Mouse (Mus musculus): ENCODE data around the gene Nxph1. TPM values are rescaled to one million over a fixed set of nuclear protein-coding genes. Genes with fewer than 3 reads are reported as not detected.

The Nxph1 gene
- polyA plus RNA-seq, 1 experiment from 2014 or later: 12.8 TPM

DNA sequence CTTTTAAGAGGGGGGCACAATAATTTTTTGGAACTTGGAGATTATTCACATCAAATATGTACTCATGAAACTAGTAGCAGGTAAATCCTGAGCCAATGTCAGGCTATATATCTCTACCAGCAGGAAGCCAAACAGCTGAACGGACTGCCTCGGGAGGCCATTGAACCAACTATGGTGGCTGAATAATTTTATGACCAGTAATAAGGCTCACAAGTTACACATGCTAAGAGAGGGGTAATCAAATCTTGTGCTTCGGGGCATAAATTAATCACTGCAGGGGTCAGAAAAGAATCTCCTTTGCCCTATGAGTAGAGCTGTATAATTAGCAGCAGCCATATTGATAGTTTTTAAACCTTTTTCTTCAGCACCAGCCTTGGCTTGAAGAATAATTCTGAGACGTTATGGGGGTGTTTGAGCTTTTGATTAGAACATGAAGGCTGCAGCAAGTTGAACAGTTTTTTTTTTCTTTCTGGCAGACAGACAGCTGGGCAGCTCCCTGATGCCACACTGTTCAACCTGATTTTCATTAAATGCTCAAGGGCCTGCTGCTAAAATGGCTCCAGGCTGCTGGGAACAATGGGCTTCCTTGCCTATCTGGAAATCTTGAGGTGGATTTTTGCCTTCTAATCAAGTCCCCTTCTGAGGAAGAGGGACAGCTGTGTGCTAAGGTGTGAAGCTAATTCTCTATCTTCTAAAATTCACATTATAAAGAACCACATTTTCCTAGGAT lies 272.7 kb downstream of the Nxph1 start:
- H3K36me3 ChIP-seq (replicated peaks): no peaks in the 10 kb centered on the region
- H3K4me2 ChIP-seq: no peak overlapping the region
- H3K4me3 ChIP-seq (replicated peaks): no peak overlapping the region
- 46% methylated on average over 4 of the region's 4 CpGs for WGBS
- 0 out of 2 replicates have a peak, but pooled peaks cover 5% of the 10 kb centered on the region for H3K4me1 ChIP-seq
- no peak overlapping the region for H3K9ac ChIP-seq
- 0 out of 2 replicates have a peak overlapping the region, but pooled peaks have one; percentile 25 for H3K27ac ChIP-seq
- 0 out of 2 replicates have a peak, but pooled peaks have one; percentile 30 for ATAC-seq (ENCODE audit: low FRiP score)
- no peaks in the 10 kb centered on the region for H3K27me3 ChIP-seq
- no peaks in the 10 kb centered on the region for H3K9me3 ChIP-seq

DNA sequence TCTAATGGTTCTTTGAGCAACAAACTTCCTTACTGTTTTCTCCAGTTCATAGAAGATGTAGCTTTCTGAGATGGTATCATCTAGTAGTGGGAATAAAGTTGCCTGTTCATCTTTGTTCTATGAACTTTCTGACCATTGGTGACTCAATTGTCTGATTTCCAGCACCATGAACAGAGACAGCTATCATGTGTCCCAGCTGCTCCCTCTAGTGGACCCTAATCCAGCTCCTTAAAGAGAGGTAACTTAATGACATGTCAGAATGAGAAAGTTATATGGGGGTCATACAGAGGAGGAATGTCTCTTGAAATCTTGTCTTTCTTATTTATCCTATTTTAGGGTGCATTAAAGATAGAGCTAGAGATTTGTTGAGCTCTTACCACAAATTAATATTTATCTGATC lies 286.6 kb downstream of the Nxph1 start:
- Histone ChIP-seq H3K4me1 (no peaks in the 10 kb centered on the region), H3K9me3 (no peaks in the 10 kb centered on the region), H3K9ac (no peak overlapping the region), H3K27ac (no peak overlapping the region), H3K27me3 (no peaks in the 10 kb centered on the region), H3K36me3 (replicated peaks) (no peaks in the 10 kb centered on the region), H3K4me2 (no peak overlapping the region), H3K4me3 (replicated peaks) (no peak overlapping the region)
- ATAC-seq (ENCODE audit: low FRiP score): 0 out of 2 replicates have a peak, but pooled peaks have one; percentile 53

DNA sequence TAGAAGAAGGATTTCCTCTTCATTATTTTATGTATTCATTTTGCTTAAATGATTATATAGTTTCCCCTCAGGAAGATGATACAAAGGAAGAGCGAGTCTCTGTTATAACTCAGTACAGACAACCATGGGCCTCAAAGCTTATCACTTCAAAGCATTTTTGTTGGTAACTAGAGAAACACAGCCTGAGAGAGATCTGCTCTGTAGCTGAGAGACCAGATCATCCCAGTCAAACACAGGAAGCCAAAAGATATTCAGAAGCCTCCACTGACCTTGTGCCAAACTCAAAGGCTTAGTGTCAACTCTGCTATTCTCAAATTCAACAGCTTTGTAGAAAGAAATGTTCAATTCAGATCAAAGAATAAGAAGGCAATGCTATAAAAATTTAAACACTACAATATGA lies 319.8 kb downstream of the Nxph1 start:
- no peak for ATAC-seq (ENCODE audit: low FRiP score)
- Histone ChIP-seq H3K27ac (no peak overlapping the region), H3K27me3 (no peaks in the 10 kb centered on the region)

More for the DNA sequence above, 319.8 kb downstream of the Nxph1 start:
- 65% methylated on average over 1 of the region's 1 CpGs for WGBS
- H3K4me1 ChIP-seq: no peaks in the 10 kb centered on the region
- no peak overlapping the region for H3K4me2 ChIP-seq
- no peaks in the 10 kb centered on the region for H3K36me3 ChIP-seq (replicated peaks)
- H3K9ac ChIP-seq: no peak overlapping the region
- no peaks in the 10 kb centered on the region for H3K9me3 ChIP-seq
- H3K4me3 ChIP-seq (replicated peaks): no peak overlapping the region

Other genes with a start within 250 kb of the Nxph1 start
- gene Ica1, start 169.9 kb upstream of the Nxph1 start, polyA plus RNA-seq (2016; fragmentation: Nextera tagmentation; extraction: Ambion mirVana): 16.4 and 17.5 TPM in 2 replicates

All from forebrain, embryonic 12.5 days (tissue).